Mouse (Mus musculus) myocyte (in vitro differentiated cells): ENCODE measurements around the gene Tmem56.

Experiments
- CEBPB ChIP-seq: IDR thresholded peaks from 2 replicates; pipeline ENCODE4 v1.6.1; 2011; ENCODE audit warnings: mild to moderate bottlenecking, moderate library complexity; ENCODE audit not compliant: poor library complexity, insufficient read depth, severe bottlenecking
- E2F4 ChIP-seq: IDR thresholded peaks from one replicate; pipeline ENCODE4 v1.6.1; 2011; ENCODE audit warnings: mild to moderate bottlenecking, control low read depth, moderate library complexity; ENCODE audit not compliant: insufficient read depth
- MAX ChIP-seq: IDR thresholded peaks from one replicate; pipeline ENCODE4 v1.6.1; 2011; ENCODE audit warnings: low read depth, mild to moderate bottlenecking, control low read depth
- MYOD1 ChIP-seq, 3 experiments: IDR thresholded peaks; one replicate each; pipeline ENCODE4 v1.6.1; 2011; ENCODE audit warnings: control low read depth in 2 of 3, low read depth in 2 of 3, mild to moderate bottlenecking in 2 of 3, moderate library complexity in 1 of 3; ENCODE audit not compliant: insufficient read length in 2 of 3, control insufficient read depth in 1 of 3
- MYOG ChIP-seq, 3 experiments: IDR thresholded peaks; one replicate each; pipeline ENCODE4 v1.6.1; 2011; ENCODE audit warnings: control low read depth in 2 of 3, low read depth in 2 of 3, mild to moderate bottlenecking in 2 of 3; ENCODE audit not compliant: insufficient read length in 2 of 3, control insufficient read depth in 1 of 3, insufficient read depth in 1 of 3
- POLR2A ChIP-seq: IDR thresholded peaks from one replicate; pipeline ENCODE4 v1.6.1; 2011; ENCODE audit warnings: low read depth, mild to moderate bottlenecking, control low read depth, moderate library complexity; ENCODE audit not compliant: insufficient read length
- POLR2AphosphoS2 ChIP-seq: IDR thresholded peaks from one replicate; pipeline ENCODE4 v1.6.1; 2011; ENCODE audit warnings: low read depth, control low read depth; ENCODE audit not compliant: insufficient read length
- REST ChIP-seq: IDR thresholded peaks from one replicate; pipeline ENCODE4 v1.6.1; 2011; ENCODE audit warnings: mild to moderate bottlenecking, control low read depth, moderate library complexity; ENCODE audit not compliant: insufficient read depth, insufficient read length
- SRF ChIP-seq: IDR thresholded peaks from one replicate; pipeline ENCODE4 v1.6.1; 2011; ENCODE audit warnings: low read depth; ENCODE audit not compliant: control insufficient read depth, insufficient read length
- TCF12 ChIP-seq: IDR thresholded peaks from one replicate; pipeline ENCODE4 v1.6.1; 2011; ENCODE audit warnings: mild to moderate bottlenecking, control low read depth; ENCODE audit not compliant: poor library complexity, insufficient read depth, severe bottlenecking
- TCF3 ChIP-seq: IDR thresholded peaks from one replicate; pipeline ENCODE4 v1.6.1; 2011; ENCODE audit warnings: low read depth, control low read depth; ENCODE audit not compliant: insufficient read length
- USF1 ChIP-seq: IDR thresholded peaks from one replicate; pipeline ENCODE4 v1.6.1; 2011; ENCODE audit warnings: low read depth, mild to moderate bottlenecking, control low read depth, moderate library complexity

- TF ChIP-seq POLR2A: no peak
- TF ChIP-seq USF1: no peak
- no peak for TF ChIP-seq MAX
- TF ChIP-seq MYOG (IDR thresholded peaks at IDR 0.05; ENCODE audit: control insufficient read depth in 1 of 3, insufficient read depth in 1 of 3, insufficient read length in 2 of 3, low read depth in 2 of 3): no peak
- TF ChIP-seq TCF3: no peak
- no peak for TF ChIP-seq E2F4
- TF ChIP-seq POLR2AphosphoS2: no peak
- TF ChIP-seq CEBPB: no peak
- TF ChIP-seq SRF: no peak
- TF ChIP-seq TCF12: no peak
- no peak for TF ChIP-seq MYOD1 (IDR thresholded peaks at IDR 0.05; ENCODE audit: control insufficient read depth in 1 of 3, insufficient read length in 2 of 3, low read depth in 2 of 3)
- TF ChIP-seq REST: no peak
Observed at GRCm38 (mm10) chr3:121320896-121321295, 38.0 kb upstream of the Tmem56 start.
